Mouse (Mus musculus): ENCODE results near the gene S100z.

- TF ChIP-seq CTCF (IDR thresholded peaks at IDR 0.05; ENCODE audit: low read depth, low read length) (no peak), GATA1 (IDR thresholded peaks at IDR 0.05; ENCODE audit: borderline replicate concordance, low read length) (no peak)
These were observed 45.3 kb upstream of the S100z start for GRCm38 (mm10) chr13:95523659-95524423.

All from G1E (cell line).